ENCODE assay signal across 8 mouse cellular contexts in genomic region chr10:69690131-69690960, GRCm38 (mm10).
DNase-seq lines count a peak whose midpoint lies in the region; ATAC-seq lines count a peak whose summit lies in the region.

No protein-coding gene starts in this region.

- peak; percentile 65 to 78 for DNase-seq in left cerebral cortex, adult 18-20 months (ENCODE audit: low spot score in 2 of 2)
- DNase-seq in left cerebral cortex, adult 11 months (ENCODE audit: low spot score), result no peak
- DNase-seq in layer of hippocampus, adult 8-10 months (ENCODE audit: low spot score in 2 of 2), result peak; percentile 53 to 58
- no peak for DNase-seq in spleen, postnatal 10 days (ENCODE audit: low spot score in 2 of 2)
- no peak for DNase-seq in urinary bladder, adult 2 months (ENCODE audit: low spot score)

- H3K36me3 ChIP-seq in embryonic facial prominence, embryonic 15.5 days, result no peaks in the 10 kb centered on the region
- no peaks in the 10 kb centered on the region for H3K36me3 ChIP-seq in neural tube, embryonic 14.5 days (ENCODE audit: control insufficient read depth, insufficient read depth, low read length)

- no peaks in the 10 kb centered on the region for H3K9me3 ChIP-seq in embryonic facial prominence, embryonic 15.5 days (replicated peaks)
- H3K9me3 ChIP-seq in neural tube, embryonic 14.5 days (ENCODE audit: control insufficient read depth, low read length), result no peaks in the 10 kb centered on the region

- H3K27ac ChIP-seq in embryonic facial prominence, embryonic 15.5 days (replicated peaks), result no peak overlapping the region
- H3K27ac ChIP-seq in neural tube, embryonic 14.5 days (ENCODE audit: low read depth, low read length), result peak overlapping the region; percentile 45

- H3K27me3 ChIP-seq in embryonic facial prominence, embryonic 15.5 days, result no peaks in the 10 kb centered on the region
- no peaks in the 10 kb centered on the region for H3K27me3 ChIP-seq in neural tube, embryonic 14.5 days (ENCODE audit: control insufficient read depth, insufficient read depth, low read length)

- H3K4me2 ChIP-seq in embryonic facial prominence, embryonic 15.5 days (replicated peaks), result peak overlapping the region; percentile 27
- H3K4me2 ChIP-seq in neural tube, embryonic 14.5 days (ENCODE audit: low read depth, low read length), result peak overlapping the region; percentile 37; the same call in 1 of the 2 replicates

- H3K4me1 ChIP-seq in embryonic facial prominence, embryonic 15.5 days, result peaks cover 9% of the 10 kb centered on the region; the same call in 1 of the 2 replicates
- H3K4me1 ChIP-seq in neural tube, embryonic 14.5 days (ENCODE audit: control insufficient read depth, insufficient read depth, low read length), result peaks cover 17% of the 10 kb centered on the region; the same call in 1 of the 2 replicates

- ATAC-seq in embryonic facial prominence, embryonic 15.5 days (ENCODE audit: insufficient number of reproducible peaks, low FRiP score, low TSS enrichment, low read depth), result no peak
- peak; percentile 77 for ATAC-seq in neural tube, embryonic 14.5 days (ENCODE audit: low read depth)
- no peak for ATAC-seq in inflammation-experienced regulatory T-cells, adult 6 months

- WGBS in embryonic facial prominence, embryonic 15.5 days, result 18% methylated on average over 12 of the region's 12 CpGs
- WGBS in neural tube, embryonic 14.5 days, result 8% methylated on average over 12 of the region's 12 CpGs

- no peak overlapping the region for H3K9ac ChIP-seq in embryonic facial prominence, embryonic 15.5 days
- no peak overlapping the region for H3K9ac ChIP-seq in neural tube, embryonic 14.5 days (replicated peaks; ENCODE audit: low read depth, low read length)

- no peak overlapping the region for H3K4me3 ChIP-seq in embryonic facial prominence, embryonic 15.5 days (replicated peaks)
- H3K4me3 ChIP-seq in neural tube, embryonic 14.5 days (ENCODE audit: low read depth, low read length), result no peak overlapping the region

Comparison
In these comparisons a context has a peak if more than half of its experiments do, and no peak if none do; other contexts are left out.
1. DNase-seq: peak in left cerebral cortex, adult 18-20 months (2 of 2) and layer of hippocampus, adult 8-10 months (2 of 2); none in left cerebral cortex, adult 11 months (single experiment), spleen, postnatal 10 days (0 of 2) and urinary bladder, adult 2 months (single experiment).